Mouse (Mus musculus) stomach, postnatal 0 days (tissue): ENCODE measurements around the gene Sult3a1.

ENCODE experiments used
- CTCF ChIP-seq: IDR thresholded peaks from 2 replicates; pipeline ENCODE4 v1.5.1; 2016; ENCODE audit warnings: antibody characterized with exemption, low read depth, mild to moderate bottlenecking, moderate library complexity
- EP300 ChIP-seq: optimal IDR thresholded peaks from 2 replicates; pipeline ENCODE3; 2016; ENCODE audit warnings: antibody characterized with exemption

- TF ChIP-seq EP300 (no peak), CTCF (no peak)
These were observed 43.3 kb upstream of the Sult3a1 start for GRCm38 (mm10) chr10:33814266-33814665.
